In genomic region chr7:80294062-80294763, GRCm38 (mm10) we compare ENCODE assay signal across 8 mouse cellular contexts. TPM values are rescaled to one million over a fixed set of nuclear protein-coding genes. Genes with fewer than 3 reads are reported as not detected.
DNase-seq lines count a peak whose midpoint lies in the region; ATAC-seq lines count a peak whose summit lies in the region.

Gene Prc1, plus strand, starts transcription at chr7:80294450.

- H3K27ac ChIP-seq in heart, embryonic 14.5 days (replicated peaks in 1 of 2; ENCODE audit: control insufficient read depth in 1 of 2, insufficient read depth in 1 of 2, low read depth in 2 of 2, low read length in 2 of 2): peak within 1 kb of the TSS; percentile 74 to 88
- peak within 1 kb of the TSS; percentile 93 for H3K27ac ChIP-seq in liver, embryonic 13.5 days
- H3K27ac ChIP-seq in stomach, embryonic 16.5 days (ENCODE audit: low read length): peak within 1 kb of the TSS; percentile 91

- no peaks in the 10 kb centered on the region for H3K27me3 ChIP-seq in heart, embryonic 14.5 days (ENCODE audit: control insufficient read depth, insufficient read depth, low read length)
- H3K27me3 ChIP-seq in liver, embryonic 13.5 days: no peaks in the 10 kb centered on the region
- H3K27me3 ChIP-seq in stomach, embryonic 16.5 days (ENCODE audit: control insufficient read depth, insufficient read depth, low read length): no peaks in the 10 kb centered on the region

- WGBS in heart, embryonic 14.5 days: under 1% methylated on average over 52 of the region's 52 CpGs
- WGBS in liver, embryonic 13.5 days (ENCODE audit: insufficient replicate concordance): under 1% methylated on average over 52 of the region's 52 CpGs
- under 1% methylated on average over 52 of the region's 52 CpGs for WGBS in stomach, embryonic 16.5 days

- peak within 1 kb of the TSS; percentile 91 for H3K9ac ChIP-seq in heart, embryonic 14.5 days (ENCODE audit: low read length)
- peak within 1 kb of the TSS; percentile 98 for H3K9ac ChIP-seq in liver, embryonic 13.5 days
- H3K9ac ChIP-seq in stomach, embryonic 16.5 days (ENCODE audit: low read length): peak within 1 kb of the TSS; percentile 89

- peak within 1 kb of the TSS; percentile 77 for H3K4me2 ChIP-seq in heart, embryonic 14.5 days (ENCODE audit: low read length)
- H3K4me2 ChIP-seq in liver, embryonic 13.5 days: peak within 1 kb of the TSS; percentile 73
- peak within 1 kb of the TSS; percentile 60 for H3K4me2 ChIP-seq in stomach, embryonic 16.5 days (ENCODE audit: low read depth, low read length)

- no peaks in the 10 kb centered on the region for H3K9me3 ChIP-seq in heart, embryonic 14.5 days (ENCODE audit: control insufficient read depth, low read length)
- no peaks in the 10 kb centered on the region for H3K9me3 ChIP-seq in liver, embryonic 13.5 days (replicated peaks)
- no peaks in the 10 kb centered on the region for H3K9me3 ChIP-seq in stomach, embryonic 16.5 days (replicated peaks; ENCODE audit: control insufficient read depth, low read length)

- H3K36me3 ChIP-seq in heart, embryonic 14.5 days (ENCODE audit: control insufficient read depth, insufficient read depth, low read length): peaks cover 26% of the 10 kb centered on the region
- peaks cover 48% of the 10 kb centered on the region for H3K36me3 ChIP-seq in liver, embryonic 13.5 days
- no peaks in the 10 kb centered on the region for H3K36me3 ChIP-seq in stomach, embryonic 16.5 days (ENCODE audit: control insufficient read depth, insufficient read depth, low read length)

- H3K4me3 ChIP-seq in heart, embryonic 14.5 days (ENCODE audit: control insufficient read depth in 1 of 2, insufficient read depth in 1 of 2, low read depth in 1 of 2, low read length in 2 of 2): peak within 1 kb of the TSS; percentile 89 to 90
- peak within 1 kb of the TSS; percentile 91 for H3K4me3 ChIP-seq in liver, embryonic 13.5 days (replicated peaks)
- peak within 1 kb of the TSS; percentile 88 for H3K4me3 ChIP-seq in stomach, embryonic 16.5 days (replicated peaks; ENCODE audit: low read length)

- peaks cover 5 to 22% of the 10 kb centered on the region in 2 experiments for H3K4me1 ChIP-seq in heart, embryonic 14.5 days (ENCODE audit: control insufficient read depth in 2 of 2, insufficient read depth in 2 of 2, low read length in 2 of 2)
- peaks cover 56% of the 10 kb centered on the region for H3K4me1 ChIP-seq in liver, embryonic 13.5 days (replicated peaks)
- peaks cover 17% of the 10 kb centered on the region for H3K4me1 ChIP-seq in stomach, embryonic 16.5 days (ENCODE audit: control insufficient read depth, insufficient read depth, low read length)

- peak; percentile 94 for ATAC-seq in CD4-positive, CD25-positive, alpha-beta regulatory T cell, adult 4 months
- peak; percentile 100 for ATAC-seq in heart, embryonic 14.5 days (ENCODE audit: insufficient number of reproducible peaks, insufficient read depth, low FRiP score, low read depth)
- ATAC-seq in liver, embryonic 13.5 days (ENCODE audit: low read depth): peak; percentile 98
- ATAC-seq in stomach, embryonic 16.5 days (ENCODE audit: insufficient read depth, low FRiP score): peak; percentile 100

- peak; percentile 98 for DNase-seq in c-Kit-negative CD71-positive TER-119-positive erythroid progenitor cells, embryonic 14.5 days (ENCODE audit: low read depth, low spot score)
- peak; percentile 95 for DNase-seq in fibroblast of lung, adult 2 months (ENCODE audit: low read depth)
- DNase-seq in kidney, postnatal 14 days: peak; percentile 99
- peak; percentile 100 for DNase-seq in liver, embryonic 13.5 days
- DNase-seq in neural tube, embryonic 10.5 days (ENCODE audit: extremely low spot score, low spot score): peak; percentile 100

RNA-seq across cellular contexts. Expression of gene Prc1, which starts in this region (rescaled TPM):
- polyA plus RNA-seq in CD4-positive, CD25-positive, alpha-beta regulatory T cell, adult 4 months (2017; shearing (Covaris generic)): 10 to 100 TPM; 16.9 to 30.3 TPM
- 148 and 149 TPM in 2 replicates for polyA plus RNA-seq in heart, embryonic 14.5 days (2014; fragmentation: Nextera tagmentation; extraction: Ambion mirVana)
- polyA plus RNA-seq in liver, embryonic 13.5 days (2015; fragmentation: Nextera tagmentation; extraction: Ambion mirVana): 114 and 130 TPM in 2 replicates
- 125 and 145 TPM in 2 replicates for polyA plus RNA-seq in stomach, embryonic 16.5 days (2015; fragmentation: Nextera tagmentation; extraction: Ambion mirVana)

Comparison
In these comparisons a context has a peak if more than half of its experiments do, and no peak if none do; other contexts are left out.
1. Peak in every context shown above with its lines: DNase-seq, ATAC-seq, H3K4me3 ChIP-seq and H3K27ac ChIP-seq.